In the genomic region with DNA sequence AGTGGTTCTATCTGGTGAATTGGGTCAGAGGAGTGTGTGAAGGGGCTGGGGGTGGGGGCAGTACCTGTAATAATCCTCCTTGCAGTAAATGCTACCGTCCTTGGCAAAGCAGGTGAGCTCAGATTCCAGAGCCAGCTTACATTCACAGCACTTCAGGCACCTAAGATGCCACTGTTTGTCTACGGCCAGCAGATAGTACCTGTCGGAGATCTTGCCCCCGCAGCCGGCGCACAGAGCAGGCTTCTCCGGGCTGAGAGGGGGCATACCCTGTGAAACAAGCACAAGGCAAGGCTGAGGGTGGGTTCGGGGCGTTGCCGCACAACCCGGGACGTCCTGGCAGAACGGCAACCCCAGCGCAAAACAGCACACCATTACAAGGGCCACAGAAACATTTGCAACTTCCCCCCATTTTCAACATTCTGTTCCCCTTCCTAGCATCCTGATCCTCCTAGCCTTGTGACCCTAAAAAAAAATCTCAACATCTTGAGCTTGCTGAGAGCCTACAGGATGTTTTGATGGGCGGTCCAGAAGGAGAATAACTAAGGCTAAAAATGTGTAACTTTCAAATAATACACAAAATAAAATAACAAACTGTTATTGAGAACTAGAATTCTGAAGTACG, we compare ENCODE assay signal across 16 mouse cellular contexts. TPM values are rescaled to one million over a fixed set of nuclear protein-coding genes. Genes with fewer than 3 reads are reported as not detected.
DNase-seq lines count a peak whose midpoint lies in the region; ATAC-seq and TF ChIP-seq lines count a peak whose summit lies in the region.
"Had no signal": no experiment of that assay in that cellular context is flagged by ENCODE, and none has a peak within 500 bp of the region (broad histone marks: within the 10 kb centered on the region; RNA-seq: fewer than 3 reads in every experiment).

No protein-coding gene starts in this region.

- ATAC-seq in intestine, embryonic 14.5 days (replicated peaks; ENCODE audit: low FRiP score, low TSS enrichment, low read depth): no peak
- no peak for ATAC-seq in intestine, postnatal 0 days
- ATAC-seq in forebrain, postnatal 0 days: no peak
- no peak for ATAC-seq in limb, embryonic 13.5 days (ENCODE audit: low FRiP score, low read depth)
- no peak for ATAC-seq in neural tube, embryonic 12.5 days (ENCODE audit: low FRiP score, low read depth)

- H3K27ac ChIP-seq in intestine, embryonic 14.5 days (ENCODE audit: low read depth): no peak overlapping the region
- H3K27ac ChIP-seq in intestine, postnatal 0 days (ENCODE audit: low read depth, low read length): no peak overlapping the region
- no peak overlapping the region for H3K27ac ChIP-seq in forebrain, postnatal 0 days (ENCODE audit: low read depth, low read length)
- peak overlapping the region; percentile 92 for H3K27ac ChIP-seq in limb, embryonic 13.5 days
- no peak overlapping the region for H3K27ac ChIP-seq in neural tube, embryonic 12.5 days
- H3K27ac ChIP-seq: embryonic facial prominence, embryonic 13.5 days had no signal

- DNase-seq in intestine, embryonic 14.5 days (ENCODE audit: low spot score): peak; percentile 69
- no peak for DNase-seq in forebrain, postnatal 0 days
- no peak for DNase-seq in layer of hippocampus, adult 8-10 months (ENCODE audit: low spot score in 2 of 2)
- DNase-seq in ovary, postnatal 10 days (ENCODE audit: low spot score): no peak
- DNase-seq in urinary bladder, postnatal 25 days (ENCODE audit: low spot score): no peak
- DNase-seq: cerebellum, adult 11-12 months; kidney, postnatal 14 days; liver; lung, postnatal 4 days had no signal

- no peak overlapping the region for H3K4me3 ChIP-seq in intestine, embryonic 14.5 days (ENCODE audit: low read depth, low read length)
- H3K4me3 ChIP-seq in intestine, postnatal 0 days (ENCODE audit: low read depth, low read length): no peak overlapping the region
- peak overlapping the region; percentile 34 for H3K4me3 ChIP-seq in forebrain, postnatal 0 days (ENCODE audit: low read depth, low read length)
- H3K4me3 ChIP-seq in limb, embryonic 13.5 days: peak overlapping the region; percentile 71
- peak overlapping the region; percentile 11; the same call in 1 of the 2 replicates for H3K4me3 ChIP-seq in neural tube, embryonic 12.5 days

- H3K27me3 ChIP-seq in intestine, embryonic 14.5 days (replicated peaks; ENCODE audit: control insufficient read depth, insufficient read depth, low read length): peaks cover 95% of the 10 kb centered on the region
- peaks cover 93% of the 10 kb centered on the region for H3K27me3 ChIP-seq in intestine, postnatal 0 days (replicated peaks; ENCODE audit: control insufficient read depth, insufficient read depth, low read length)
- peaks cover 51% of the 10 kb centered on the region for H3K27me3 ChIP-seq in forebrain, postnatal 0 days (ENCODE audit: insufficient read depth, low read length)
- peaks cover 38% of the 10 kb centered on the region for H3K27me3 ChIP-seq in limb, embryonic 13.5 days
- H3K27me3 ChIP-seq in neural tube, embryonic 12.5 days (replicated peaks): peaks cover 83% of the 10 kb centered on the region

- no peaks in the 10 kb centered on the region for H3K36me3 ChIP-seq in intestine, embryonic 14.5 days (ENCODE audit: control insufficient read depth, insufficient read depth, low read length)
- no peaks in the 10 kb centered on the region for H3K36me3 ChIP-seq in intestine, postnatal 0 days (ENCODE audit: control insufficient read depth, insufficient read depth)
- H3K36me3 ChIP-seq in forebrain, postnatal 0 days (ENCODE audit: insufficient read depth): no peaks in the 10 kb centered on the region
- no peaks in the 10 kb centered on the region for H3K36me3 ChIP-seq in limb, embryonic 13.5 days
- H3K36me3 ChIP-seq in neural tube, embryonic 12.5 days: no peaks in the 10 kb centered on the region
- H3K36me3 ChIP-seq: embryonic facial prominence, embryonic 13.5 days had no signal

- WGBS in intestine, embryonic 14.5 days: 7% methylated on average over 16 of the region's 16 CpGs
- WGBS in intestine, postnatal 0 days: 9% methylated on average over 16 of the region's 16 CpGs
- 8% methylated on average over 16 of the region's 16 CpGs for WGBS in forebrain, postnatal 0 days
- 2% methylated on average over 16 of the region's 16 CpGs for WGBS in limb, embryonic 13.5 days
- 4% methylated on average over 16 of the region's 16 CpGs for WGBS in neural tube, embryonic 12.5 days

- H3K4me1 ChIP-seq in intestine, embryonic 14.5 days (replicated peaks; ENCODE audit: control insufficient read depth, insufficient read depth, low read length): 0 out of 2 replicates have a peak, but pooled peaks cover 3% of the 10 kb centered on the region
- no peaks in the 10 kb centered on the region for H3K4me1 ChIP-seq in intestine, postnatal 0 days (replicated peaks; ENCODE audit: control insufficient read depth, insufficient read depth, low read length)
- peaks cover 4% of the 10 kb centered on the region for H3K4me1 ChIP-seq in forebrain, postnatal 0 days (ENCODE audit: insufficient read depth)
- peaks cover 47% of the 10 kb centered on the region for H3K4me1 ChIP-seq in limb, embryonic 13.5 days
- H3K4me1 ChIP-seq in neural tube, embryonic 12.5 days: peaks cover 34% of the 10 kb centered on the region

- TF ChIP-seq CTCF in intestine, postnatal 0 days (IDR thresholded peaks at IDR 0.05; ENCODE audit: low read depth): no peak
- TF ChIP-seq CTCF in forebrain, postnatal 0 days (IDR thresholded peaks at IDR 0.05; ENCODE audit: low read depth): no peak

- no peak overlapping the region for H3K4me2 ChIP-seq in intestine, embryonic 14.5 days (ENCODE audit: low read length)
- no peak overlapping the region for H3K4me2 ChIP-seq in intestine, postnatal 0 days (replicated peaks; ENCODE audit: low read depth)
- H3K4me2 ChIP-seq in forebrain, postnatal 0 days (ENCODE audit: low read depth): no peak overlapping the region
- H3K4me2 ChIP-seq in limb, embryonic 13.5 days (replicated peaks): peak overlapping the region; percentile 81
- no peak overlapping the region for H3K4me2 ChIP-seq in neural tube, embryonic 12.5 days (replicated peaks)

- H3K9me3 ChIP-seq in intestine, embryonic 14.5 days (ENCODE audit: control insufficient read depth, low read length): no peaks in the 10 kb centered on the region
- no peaks in the 10 kb centered on the region for H3K9me3 ChIP-seq in intestine, postnatal 0 days (ENCODE audit: control insufficient read depth)
- H3K9me3 ChIP-seq in forebrain, postnatal 0 days (ENCODE audit: low read length): no peaks in the 10 kb centered on the region
- no peaks in the 10 kb centered on the region for H3K9me3 ChIP-seq in limb, embryonic 13.5 days
- H3K9me3 ChIP-seq in neural tube, embryonic 12.5 days: no peaks in the 10 kb centered on the region
- H3K9me3 ChIP-seq: embryonic facial prominence, embryonic 13.5 days had no signal

- H3K9ac ChIP-seq in intestine, embryonic 14.5 days (ENCODE audit: low read length): no peak overlapping the region
- no peak overlapping the region for H3K9ac ChIP-seq in intestine, postnatal 0 days (ENCODE audit: low read depth, low read length)
- 0 out of 2 replicates have a peak overlapping the region, but pooled peaks have one; percentile 11 for H3K9ac ChIP-seq in forebrain, postnatal 0 days
- peak overlapping the region; percentile 93 for H3K9ac ChIP-seq in limb, embryonic 13.5 days
- H3K9ac ChIP-seq in neural tube, embryonic 12.5 days: no peak overlapping the region
- H3K9ac ChIP-seq: embryonic facial prominence, embryonic 13.5 days had no signal

RNA-seq across cellular contexts. Expression of a gene that starts 8.5 kb away (rescaled TPM):
- polyA plus RNA-seq in intestine, embryonic 14.5 days (2014; fragmentation: Nextera tagmentation; extraction: Ambion mirVana): 0.05 TPM in 1 of 2 replicates, not detected in the other
- polyA plus RNA-seq in intestine, postnatal 0 days (2015; fragmentation: Nextera tagmentation; extraction: Ambion mirVana): not detected in 2 replicates
- 19.1 and 30.9 TPM in 2 replicates for total RNA-seq in forebrain, postnatal 0 days (2014; rRNA removed)
- 6.4 and 26.8 TPM in 2 replicates for polyA plus RNA-seq in forebrain, postnatal 0 days (2015; fragmentation: Nextera tagmentation; extraction: Ambion mirVana)
- polyA plus RNA-seq in limb, embryonic 13.5 days (2015; fragmentation: Nextera tagmentation; extraction: Ambion mirVana): 34.5 and 40.2 TPM in 2 replicates
- polyA plus RNA-seq in neural tube, embryonic 12.5 days (2016; fragmentation: Nextera tagmentation; extraction: Ambion mirVana): 6.6 and 9.0 TPM in 2 replicates
- total RNA-seq in layer of hippocampus, adult 8-10 months (2022): 10 to 100 TPM; 11.9 to 16.6 (median 14.6) TPM
- total RNA-seq: adrenal gland, adult 18-20 months; gastrocnemius, adult 18-20 months; neutrophil, adult 5-6 weeks had no signal

RNA-seq across cellular contexts. Expression of a gene that starts 16.7 kb away (rescaled TPM):
- 43.9 and 46.1 TPM in 2 replicates for polyA plus RNA-seq in intestine, embryonic 14.5 days (2014; fragmentation: Nextera tagmentation; extraction: Ambion mirVana)
- polyA plus RNA-seq in intestine, postnatal 0 days (2015; fragmentation: Nextera tagmentation; extraction: Ambion mirVana): 38.0 TPM in 2 replicates
- 33.0 and 37.4 TPM in 2 replicates for total RNA-seq in forebrain, postnatal 0 days (2014; rRNA removed)
- 41.9 and 45.8 TPM in 2 replicates for polyA plus RNA-seq in forebrain, postnatal 0 days (2015; fragmentation: Nextera tagmentation; extraction: Ambion mirVana)
- 44.1 and 46.0 TPM in 2 replicates for polyA plus RNA-seq in limb, embryonic 13.5 days (2015; fragmentation: Nextera tagmentation; extraction: Ambion mirVana)
- polyA plus RNA-seq in neural tube, embryonic 12.5 days (2016; fragmentation: Nextera tagmentation; extraction: Ambion mirVana): 37.3 and 42.4 TPM in 2 replicates
- total RNA-seq in layer of hippocampus, adult 8-10 months (2022): 10 to 100 TPM; 21.3 to 24.4 (median 22.3) TPM

Comparison
In these comparisons a context has a peak if more than half of its experiments do, and no peak if none do; other contexts are left out.
1. H3K4me3 ChIP-seq: peak in forebrain, postnatal 0 days (single experiment), limb, embryonic 13.5 days (single experiment) and neural tube, embryonic 12.5 days (single experiment); none in intestine, embryonic 14.5 days (single experiment) and intestine, postnatal 0 days (single experiment).
2. H3K9ac ChIP-seq: peak in forebrain, postnatal 0 days (single experiment) and limb, embryonic 13.5 days (single experiment); none in intestine, embryonic 14.5 days (single experiment), intestine, postnatal 0 days (single experiment) and neural tube, embryonic 12.5 days (single experiment).